Mouse (Mus musculus): ENCODE measurements around the gene Gal3st1. TPM values are rescaled to one million over a fixed set of nuclear protein-coding genes. Genes with fewer than 3 reads are reported as not detected.
A peak's percentile ranks its signal among the peaks of the same experiment; 100 is the strongest.

The Gal3st1 gene
- polyA plus RNA-seq, 1 experiment from 2014 or later, result 0.41 TPM

GRCm38 (mm10) chr11:3974311-3974710, 9.1 kb upstream of the Gal3st1 start:
- H3K4me3 ChIP-seq (ENCODE audit: low read depth, low read length), result no peak overlapping the region
- no peak overlapping the region for H3K9ac ChIP-seq (ENCODE audit: low read length)
- peaks cover 12% of the 10 kb centered on the region for H3K36me3 ChIP-seq (ENCODE audit: control insufficient read depth, insufficient read depth, low read length)
- ATAC-seq (replicated peaks; ENCODE audit: low FRiP score) (no peak), DNase-seq (ENCODE audit: low spot score) (no peak)
- WGBS, result 60% methylated on average over 3 of the region's 3 CpGs
- no peaks in the 10 kb centered on the region for H3K4me1 ChIP-seq (replicated peaks; ENCODE audit: control insufficient read depth, insufficient read depth, low read length)
- H3K27me3 ChIP-seq (ENCODE audit: control insufficient read depth, insufficient read depth, low read length), result no peaks in the 10 kb centered on the region
- H3K9me3 ChIP-seq (ENCODE audit: control insufficient read depth, low read length), result no peaks in the 10 kb centered on the region
- no peak overlapping the region for H3K4me2 ChIP-seq (ENCODE audit: low read depth, low read length, severe bottlenecking)
- no peak overlapping the region for H3K27ac ChIP-seq (ENCODE audit: low read depth, low read length)

- Histone ChIP-seq H3K4me3 (ENCODE audit: low read depth, low read length) (no peak within 1 kb of the TSS), H3K9me3 (ENCODE audit: control insufficient read depth, low read length) (no peaks in the 10 kb centered on the region), H3K27ac (ENCODE audit: low read depth, low read length) (no peak within 1 kb of the TSS), H3K4me2 (ENCODE audit: low read depth, low read length, severe bottlenecking) (no peak within 1 kb of the TSS), H3K9ac (ENCODE audit: low read length) (no peak within 1 kb of the TSS), H3K4me1 (replicated peaks; ENCODE audit: control insufficient read depth, insufficient read depth, low read length) (no peaks in the 10 kb centered on the region), H3K27me3 (ENCODE audit: control insufficient read depth, insufficient read depth, low read length) (no peaks in the 10 kb centered on the region), H3K36me3 (ENCODE audit: control insufficient read depth, insufficient read depth, low read length) (peaks cover 3% of the 10 kb centered on the region; the same call in 1 of the 2 replicates)
- no peak for DNase-seq (ENCODE audit: low spot score)
- ATAC-seq (replicated peaks; ENCODE audit: low FRiP score), result no peak
- WGBS, result 94% methylated on average over 6 of the region's 6 CpGs
Observed at GRCm38 (mm10) chr11:3976678-3977077, 6.8 kb upstream of the Gal3st1 start, which contains the start of gene 4930556J24Rik. TSS of gene 4930556J24Rik (minus strand) at chr11:3976778.

GRCm38 (mm10) chr11:3978421-3978820, 5.0 kb upstream of the Gal3st1 start:
- no peak overlapping the region for H3K9ac ChIP-seq (ENCODE audit: low read length)
- H3K27me3 ChIP-seq (ENCODE audit: control insufficient read depth, insufficient read depth, low read length), result no peaks in the 10 kb centered on the region; the same call in 1 of the 2 replicates
- ATAC-seq (replicated peaks; ENCODE audit: low FRiP score), result no peak
- H3K27ac ChIP-seq (ENCODE audit: low read depth, low read length), result no peak overlapping the region
- DNase-seq (ENCODE audit: low spot score), result no peak
- no peaks in the 10 kb centered on the region for H3K9me3 ChIP-seq (ENCODE audit: control insufficient read depth, low read length)
- no peaks in the 10 kb centered on the region; the same call in 1 of the 2 replicates for H3K4me1 ChIP-seq (replicated peaks; ENCODE audit: control insufficient read depth, insufficient read depth, low read length)
- H3K36me3 ChIP-seq (ENCODE audit: control insufficient read depth, insufficient read depth, low read length), result peaks cover 3% of the 10 kb centered on the region; the same call in 1 of the 2 replicates
- no peak overlapping the region for H3K4me2 ChIP-seq (ENCODE audit: low read depth, low read length, severe bottlenecking)
- H3K4me3 ChIP-seq (ENCODE audit: low read depth, low read length), result no peak overlapping the region
- WGBS, result 91% methylated on average over 5 of the region's 5 CpGs

GRCm38 (mm10) chr11:3981536-3981935, 1.9 kb upstream of the Gal3st1 start:
- WGBS, result 82% methylated on average over 6 of the region's 6 CpGs

GRCm38 (mm10) chr11:3982275-3983209, 894 bp upstream of the Gal3st1 start:
- Histone ChIP-seq H3K27ac (ENCODE audit: low read depth, low read length) (no peak overlapping the region), H3K27me3 (ENCODE audit: control insufficient read depth, insufficient read depth, low read length) (peaks cover 4% of the 10 kb centered on the region), H3K9ac (ENCODE audit: low read length) (no peak overlapping the region), H3K4me3 (ENCODE audit: low read depth, low read length) (no peak overlapping the region), H3K36me3 (ENCODE audit: control insufficient read depth, insufficient read depth, low read length) (no peaks in the 10 kb centered on the region; the same call in 1 of the 2 replicates), H3K4me1 (replicated peaks; ENCODE audit: control insufficient read depth, insufficient read depth, low read length) (peaks cover 2% of the 10 kb centered on the region; the same call in 1 of the 2 replicates), H3K4me2 (ENCODE audit: low read depth, low read length, severe bottlenecking) (no peak overlapping the region), H3K9me3 (ENCODE audit: control insufficient read depth, low read length) (no peaks in the 10 kb centered on the region)
- 75% methylated on average over 7 of the region's 7 CpGs for WGBS
- ATAC-seq (replicated peaks; ENCODE audit: low FRiP score), result no peak
- no peak for DNase-seq (ENCODE audit: low spot score)

More at GRCm38 (mm10) chr11:3981536-3981935, 1.9 kb upstream of the Gal3st1 start:
- Histone ChIP-seq H3K36me3 (ENCODE audit: control insufficient read depth, insufficient read depth, low read length) (no peaks in the 10 kb centered on the region; the same call in 1 of the 2 replicates), H3K4me3 (ENCODE audit: low read depth, low read length) (no peak overlapping the region), H3K9me3 (ENCODE audit: control insufficient read depth, low read length) (no peaks in the 10 kb centered on the region), H3K27ac (ENCODE audit: low read depth, low read length) (no peak overlapping the region), H3K9ac (ENCODE audit: low read length) (no peak overlapping the region), H3K27me3 (ENCODE audit: control insufficient read depth, insufficient read depth, low read length) (peaks cover 4% of the 10 kb centered on the region), H3K4me1 (replicated peaks; ENCODE audit: control insufficient read depth, insufficient read depth, low read length) (peaks cover 2% of the 10 kb centered on the region; the same call in 1 of the 2 replicates), H3K4me2 (ENCODE audit: low read depth, low read length, severe bottlenecking) (no peak overlapping the region)
- DNase-seq (ENCODE audit: low spot score) (no peak), ATAC-seq (replicated peaks; ENCODE audit: low FRiP score) (no peak)

- no peak for ATAC-seq (replicated peaks; ENCODE audit: low FRiP score)
- H3K27ac ChIP-seq (ENCODE audit: low read depth, low read length), result no peak overlapping the region
- peaks cover 2% of the 10 kb centered on the region; the same call in 1 of the 2 replicates for H3K4me1 ChIP-seq (replicated peaks; ENCODE audit: control insufficient read depth, insufficient read depth, low read length)
- H3K36me3 ChIP-seq (ENCODE audit: control insufficient read depth, insufficient read depth, low read length), result no peaks in the 10 kb centered on the region; the same call in 1 of the 2 replicates
- peaks cover 4% of the 10 kb centered on the region for H3K27me3 ChIP-seq (ENCODE audit: control insufficient read depth, insufficient read depth, low read length)
- WGBS, result 9% methylated on average over 15 of the region's 15 CpGs
- peak overlapping the region; percentile 53 for H3K9ac ChIP-seq (ENCODE audit: low read length)
- H3K4me2 ChIP-seq (ENCODE audit: low read depth, low read length, severe bottlenecking), result peak overlapping the region; percentile 60
- no peak for DNase-seq (ENCODE audit: low spot score)
- H3K9me3 ChIP-seq (ENCODE audit: control insufficient read depth, low read length), result no peaks in the 10 kb centered on the region
- H3K4me3 ChIP-seq (ENCODE audit: low read depth, low read length), result peak overlapping the region; percentile 35
Observed at GRCm38 (mm10) chr11:3983863-3984745, 668 bp downstream of the Gal3st1 start.

- Histone ChIP-seq H3K4me3 (ENCODE audit: low read depth, low read length) (no peak overlapping the region), H3K36me3 (ENCODE audit: control insufficient read depth, insufficient read depth, low read length) (no peaks in the 10 kb centered on the region), H3K4me1 (replicated peaks; ENCODE audit: control insufficient read depth, insufficient read depth, low read length) (no peaks in the 10 kb centered on the region), H3K27ac (ENCODE audit: low read depth, low read length) (no peak overlapping the region), H3K9me3 (ENCODE audit: control insufficient read depth, low read length) (no peaks in the 10 kb centered on the region), H3K4me2 (ENCODE audit: low read depth, low read length, severe bottlenecking) (no peak overlapping the region), H3K27me3 (ENCODE audit: control insufficient read depth, insufficient read depth, low read length) (no peaks in the 10 kb centered on the region), H3K9ac (ENCODE audit: low read length) (no peak overlapping the region)
- 42% methylated on average over 3 of the region's 3 CpGs for WGBS
- DNase-seq (ENCODE audit: low spot score) (no peak), ATAC-seq (replicated peaks; ENCODE audit: low FRiP score) (no peak)
Observed at GRCm38 (mm10) chr11:3989748-3990147, 6.3 kb downstream of the Gal3st1 start.

- Histone ChIP-seq H3K27me3 (ENCODE audit: control insufficient read depth, insufficient read depth, low read length) (peaks cover 13% of the 10 kb centered on the region), H3K9me3 (ENCODE audit: control insufficient read depth, low read length) (no peaks in the 10 kb centered on the region), H3K4me1 (replicated peaks; ENCODE audit: control insufficient read depth, insufficient read depth, low read length) (peaks cover 3% of the 10 kb centered on the region; the same call in 1 of the 2 replicates), H3K9ac (ENCODE audit: low read length) (no peak overlapping the region), H3K36me3 (ENCODE audit: control insufficient read depth, insufficient read depth, low read length) (no peaks in the 10 kb centered on the region), H3K4me2 (ENCODE audit: low read depth, low read length, severe bottlenecking) (no peak overlapping the region), H3K27ac (ENCODE audit: low read depth, low read length) (no peak overlapping the region), H3K4me3 (ENCODE audit: low read depth, low read length) (no peak overlapping the region)
- DNase-seq (ENCODE audit: low spot score) (no peak), ATAC-seq (replicated peaks; ENCODE audit: low FRiP score) (no peak)
- WGBS, result 78% methylated on average over 6 of the region's 6 CpGs
Observed at GRCm38 (mm10) chr11:3993132-3993531, 9.7 kb downstream of the Gal3st1 start.
